Mouse (Mus musculus) bone marrow, adult 2 months (tissue): ENCODE results near the gene Prkn.

Experiments
- CTCF ChIP-seq: fragments of 200-500 bp; IDR thresholded peaks from 2 replicates; pipeline ENCODE4 v1.5.1; 2011; ENCODE audit warnings: low read length, control low read depth; ENCODE audit not compliant: control insufficient read depth, insufficient read depth
- POLR2A ChIP-seq: fragments of 200-500 bp; IDR thresholded peaks from 2 replicates; pipeline ENCODE4 v1.6.1; 2011; ENCODE audit warnings: low read depth, mild to moderate bottlenecking, control low read depth, low read length, borderline replicate concordance; ENCODE audit not compliant: control insufficient read depth

DNA sequence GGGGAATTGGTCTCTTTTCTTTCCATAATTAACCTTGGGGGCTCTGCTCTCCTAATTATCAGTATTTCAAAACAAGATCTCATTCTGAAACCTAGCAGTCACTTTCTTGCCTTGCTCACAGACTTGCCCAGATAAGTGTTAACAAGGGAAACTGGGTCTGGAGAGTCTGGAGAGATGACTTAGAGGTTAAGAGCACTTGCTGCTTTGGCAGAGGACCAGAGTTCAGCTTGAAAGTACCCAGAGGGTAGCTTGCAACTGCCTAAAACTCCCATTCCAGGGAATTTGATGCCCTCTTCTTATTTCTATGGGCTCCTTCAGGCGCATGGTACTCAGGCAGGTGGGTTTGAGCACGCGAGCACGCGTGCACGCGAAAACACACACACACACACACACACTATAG is 1223.3 kb downstream of the Prkn start:
- no peak for TF ChIP-seq POLR2A
- TF ChIP-seq CTCF, result no peak
